Mouse (Mus musculus) C2C12 (cell line): Measurements from ENCODE around the gene Klrb1f.

Experiments
- CEBPB ChIP-seq: IDR thresholded peaks from one replicate; pipeline ENCODE4 v1.6.1; 2011; ENCODE audit warnings: low read depth, mild to moderate bottlenecking, control low read depth, moderate library complexity
- CTCF ChIP-seq: IDR thresholded peaks from one replicate; pipeline ENCODE4 v1.5.1; 2011; ENCODE audit not compliant: control insufficient read depth, insufficient read depth, insufficient read length

DNA sequence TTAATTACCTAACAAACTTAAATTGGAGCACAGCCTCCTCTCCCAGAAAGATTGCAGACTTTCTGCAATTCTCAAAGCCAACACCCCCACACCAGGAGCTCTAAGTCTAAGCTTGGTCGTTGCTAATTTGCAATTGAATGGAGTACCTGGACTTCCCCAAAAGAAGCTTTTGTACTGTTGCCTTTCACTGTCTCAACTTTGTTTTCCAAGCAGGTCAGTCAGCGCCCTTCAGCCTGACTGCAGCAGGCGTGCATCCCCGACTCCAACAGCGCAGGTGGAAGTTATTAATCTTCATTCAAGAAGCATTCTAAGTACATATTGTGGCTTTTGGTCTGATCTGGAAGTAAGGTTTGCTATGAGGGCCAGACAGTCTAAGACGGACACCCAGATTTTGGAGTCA lies 39.4 kb downstream of the Klrb1f start:
- TF ChIP-seq CTCF (no peak), CEBPB (no peak)
